Mouse (Mus musculus): ENCODE data around the gene Flcn. TPM values are rescaled to one million over a fixed set of nuclear protein-coding genes. Genes with fewer than 3 reads are reported as not detected.
A peak's percentile ranks its signal among the peaks of the same experiment; 100 is the strongest.

The Flcn gene
- total RNA-seq, 2 experiments from 2014 or later = 28.2 to 28.8 TPM

- no peak for DNase-seq (ENCODE audit: low spot score in 2 of 2)
Measured at GRCm38 (mm10) chr11:59808170-59808960, 1.5 kb downstream of the Flcn start.

GRCm38 (mm10) chr11:59805656-59806055 lies 4.2 kb downstream of the Flcn start:
- no peak for DNase-seq (ENCODE audit: low spot score in 2 of 2)

GRCm38 (mm10) chr11:59805256-59805655 lies 4.6 kb downstream of the Flcn start:
- no peak for DNase-seq (ENCODE audit: low spot score in 2 of 2)

- DNase-seq (ENCODE audit: low spot score in 2 of 2) = no peak
Measured at GRCm38 (mm10) chr11:59804409-59805110, 5.3 kb downstream of the Flcn start.

GRCm38 (mm10) chr11:59803516-59803915 lies 6.3 kb downstream of the Flcn start:
- no peak for DNase-seq (ENCODE audit: low spot score in 2 of 2)

- DNase-seq (ENCODE audit: low spot score in 2 of 2) = no peak
Measured at GRCm38 (mm10) chr11:59801881-59802280, 7.9 kb downstream of the Flcn start.

- DNase-seq (ENCODE audit: low spot score in 2 of 2) = no peak
Measured at GRCm38 (mm10) chr11:59800412-59800811, 9.4 kb downstream of the Flcn start.

GRCm38 (mm10) chr11:59793390-59793789 lies 16.4 kb downstream of the Flcn start:
- DNase-seq (ENCODE audit: low spot score in 2 of 2) = no peak

GRCm38 (mm10) chr11:59789311-59789710 lies 20.5 kb downstream of the Flcn start:
- DNase-seq (ENCODE audit: low spot score in 2 of 2) = no peak

GRCm38 (mm10) chr11:59787199-59787781 lies 22.5 kb downstream of the Flcn start, which contains the start of gene Pld6:
TSS of gene Pld6 (minus strand) at chr11:59787645.
- peak; percentile 44 to 65 for DNase-seq (ENCODE audit: low spot score in 2 of 2)

GRCm38 (mm10) chr11:59786444-59787198 lies 23.2 kb downstream of the Flcn start:
- no peak for DNase-seq (ENCODE audit: low spot score in 2 of 2)

GRCm38 (mm10) chr11:59783591-59783990 lies 26.2 kb downstream of the Flcn start:
- no peak for DNase-seq (ENCODE audit: low spot score in 2 of 2)

- DNase-seq (ENCODE audit: low spot score in 2 of 2) = no peak
Measured at GRCm38 (mm10) chr11:59782091-59782590, 27.7 kb downstream of the Flcn start.

GRCm38 (mm10) chr11:59780241-59780640 lies 29.6 kb downstream of the Flcn start:
- DNase-seq (ENCODE audit: low spot score in 2 of 2) = no peak

- no peak for DNase-seq (ENCODE audit: low spot score in 2 of 2)
Measured at GRCm38 (mm10) chr11:59779406-59779805, 30.4 kb downstream of the Flcn start.

GRCm38 (mm10) chr11:59778874-59779223 lies 31.0 kb downstream of the Flcn start:
- no peak for DNase-seq (ENCODE audit: low spot score in 2 of 2)

GRCm38 (mm10) chr11:59778181-59778873 lies 31.5 kb downstream of the Flcn start:
- DNase-seq (ENCODE audit: low spot score in 2 of 2) = peak; percentile 58 to 78

GRCm38 (mm10) chr11:59777259-59777658 lies 32.6 kb downstream of the Flcn start:
- no peak for DNase-seq (ENCODE audit: low spot score in 2 of 2)

- DNase-seq (ENCODE audit: low spot score in 2 of 2) = no peak
Measured at GRCm38 (mm10) chr11:59775435-59776148, 34.2 kb downstream of the Flcn start.

- DNase-seq (ENCODE audit: low spot score in 2 of 2) = no peak
Measured at GRCm38 (mm10) chr11:59774522-59774921, 35.3 kb downstream of the Flcn start.

Measured in gastrocnemius, postnatal 4 days (tissue).